Mouse (Mus musculus) cerebellum, adult 2 months (tissue): ENCODE measurements at regions not wholly inside any gene's neighbourhood (a gene's known extent, or its start where the extent isn't known, plus 50 kb on each side); places are given as distances from the start of the nearest gene placed in this dataset.

ENCODE experiments used
- CTCF ChIP-seq: fragments of 200-500 bp; IDR thresholded peaks from 2 replicates; pipeline ENCODE4 v1.5.1; 2011; ENCODE audit warnings: low read depth, mild to moderate bottlenecking, control low read depth, low read length, moderate library complexity, borderline replicate concordance; ENCODE audit not compliant: insufficient read depth
- POLR2A ChIP-seq: fragments of 200-500 bp; IDR thresholded peaks from 2 replicates; pipeline ENCODE4 v1.6.1; 2011; ENCODE audit warnings: low read length, control low read depth, borderline replicate concordance; ENCODE audit not compliant: insufficient read depth

- TF ChIP-seq CTCF (no peak), POLR2A (no peak)
Measured at GRCm38 (mm10) chr3:104274718-104275302, 54.6 kb upstream of the Magi3 start.
